Mouse (Mus musculus): ENCODE measurements around the gene Omp.

- TF ChIP-seq CTCF (conservative IDR thresholded peaks at IDR 0.05; ENCODE audit: low read length) (no peak), POU5F1 (IDR thresholded peaks at IDR 0.05; ENCODE audit: borderline replicate concordance, low read length) (no peak), NANOG (IDR thresholded peaks at IDR 0.05; ENCODE audit: borderline replicate concordance, low read length) (no peak)
Observed at GRCm38 (mm10) chr7:98124701-98125100, 20.6 kb downstream of the Omp start.
